Mouse (Mus musculus): ENCODE data around the gene Lysmd4.

Lysmd4 gene

GRCm38 (mm10) chr7:67283581-67283980, 61.2 kb downstream of the Lysmd4 start:
- no peaks in the 10 kb centered on the region for H3K27me3 ChIP-seq (ENCODE audit: insufficient read depth, low read length)
- no peak overlapping the region for H3K4me3 ChIP-seq (replicated peaks; ENCODE audit: low read length)
- 0 out of 2 replicates have a peak, but pooled peaks cover 2% of the 10 kb centered on the region for H3K36me3 ChIP-seq (ENCODE audit: insufficient read depth, low read length)
- TF ChIP-seq NANOG (IDR thresholded peaks at IDR 0.05; ENCODE audit: borderline replicate concordance, low read length) (no peak), CTCF (conservative IDR thresholded peaks at IDR 0.05; ENCODE audit: low read length) (no peak), POU5F1 (IDR thresholded peaks at IDR 0.05; ENCODE audit: borderline replicate concordance, low read length) (no peak)
- peaks cover 7% of the 10 kb centered on the region; the same call in 1 of the 2 replicates for H3K4me1 ChIP-seq (replicated peaks; ENCODE audit: low read depth, low read length)
- peaks cover 4% of the 10 kb centered on the region; the same call in 1 of the 2 replicates for H3K9me3 ChIP-seq (ENCODE audit: low read length)

- H3K4me3 ChIP-seq (replicated peaks; ENCODE audit: low read length): no peak overlapping the region
- H3K27me3 ChIP-seq (ENCODE audit: insufficient read depth, low read length): no peaks in the 10 kb centered on the region
- peaks cover 7% of the 10 kb centered on the region; the same call in 1 of the 2 replicates for H3K4me1 ChIP-seq (replicated peaks; ENCODE audit: low read depth, low read length)
- peaks cover 4% of the 10 kb centered on the region; the same call in 1 of the 2 replicates for H3K9me3 ChIP-seq (ENCODE audit: low read length)
- H3K36me3 ChIP-seq (ENCODE audit: insufficient read depth, low read length): 0 out of 2 replicates have a peak, but pooled peaks cover 2% of the 10 kb centered on the region
- no peak for TF ChIP-seq CTCF (conservative IDR thresholded peaks at IDR 0.05; ENCODE audit: low read length)
- no peak for TF ChIP-seq NANOG (IDR thresholded peaks at IDR 0.05; ENCODE audit: borderline replicate concordance, low read length)
- no peak for TF ChIP-seq POU5F1 (IDR thresholded peaks at IDR 0.05; ENCODE audit: borderline replicate concordance, low read length)
Observed at GRCm38 (mm10) chr7:67287456-67287855, 65.1 kb downstream of the Lysmd4 start.

GRCm38 (mm10) chr7:67291356-67291755, 69.0 kb downstream of the Lysmd4 start:
- TF ChIP-seq CTCF (conservative IDR thresholded peaks at IDR 0.05; ENCODE audit: low read length): no peak
- no peak for TF ChIP-seq POU5F1 (IDR thresholded peaks at IDR 0.05; ENCODE audit: borderline replicate concordance, low read length)
- TF ChIP-seq NANOG (IDR thresholded peaks at IDR 0.05; ENCODE audit: borderline replicate concordance, low read length): no peak
- Histone ChIP-seq H3K27me3 (ENCODE audit: insufficient read depth, low read length) (no peaks in the 10 kb centered on the region), H3K4me1 (replicated peaks; ENCODE audit: low read depth, low read length) (peaks cover 7% of the 10 kb centered on the region; the same call in 1 of the 2 replicates), H3K36me3 (ENCODE audit: insufficient read depth, low read length) (0 out of 2 replicates have a peak, but pooled peaks cover 2% of the 10 kb centered on the region), H3K4me3 (replicated peaks; ENCODE audit: low read length) (no peak overlapping the region), H3K9me3 (ENCODE audit: low read length) (peaks cover 4% of the 10 kb centered on the region; the same call in 1 of the 2 replicates)

GRCm38 (mm10) chr7:67296419-67296818, 74.1 kb downstream of the Lysmd4 start:
- Histone ChIP-seq H3K9me3 (ENCODE audit: low read length) (no peaks in the 10 kb centered on the region), H3K4me1 (replicated peaks; ENCODE audit: low read depth, low read length) (no peaks in the 10 kb centered on the region)
- TF ChIP-seq POU5F1 (IDR thresholded peaks at IDR 0.05; ENCODE audit: borderline replicate concordance, low read length) (no peak), NANOG (IDR thresholded peaks at IDR 0.05; ENCODE audit: borderline replicate concordance, low read length) (no peak), CTCF (conservative IDR thresholded peaks at IDR 0.05; ENCODE audit: low read length) (no peak)

GRCm38 (mm10) chr7:67304937-67305336, 82.6 kb downstream of the Lysmd4 start:
- no peaks in the 10 kb centered on the region for H3K27me3 ChIP-seq (ENCODE audit: insufficient read depth, low read length)
- TF ChIP-seq POU5F1 (IDR thresholded peaks at IDR 0.05; ENCODE audit: borderline replicate concordance, low read length) (no peak), CTCF (conservative IDR thresholded peaks at IDR 0.05; ENCODE audit: low read length) (no peak), NANOG (IDR thresholded peaks at IDR 0.05; ENCODE audit: borderline replicate concordance, low read length) (no peak)
- H3K4me1 ChIP-seq (replicated peaks; ENCODE audit: low read depth, low read length): no peaks in the 10 kb centered on the region
- H3K36me3 ChIP-seq (ENCODE audit: insufficient read depth, low read length): 0 out of 2 replicates have a peak, but pooled peaks cover 3% of the 10 kb centered on the region
- H3K9me3 ChIP-seq (ENCODE audit: low read length): peaks cover 8% of the 10 kb centered on the region
- H3K4me3 ChIP-seq (replicated peaks; ENCODE audit: low read length): no peak overlapping the region

More at GRCm38 (mm10) chr7:67296419-67296818, 74.1 kb downstream of the Lysmd4 start:
- Histone ChIP-seq H3K36me3 (ENCODE audit: insufficient read depth, low read length) (no peaks in the 10 kb centered on the region), H3K4me3 (replicated peaks; ENCODE audit: low read length) (no peak overlapping the region), H3K27me3 (ENCODE audit: insufficient read depth, low read length) (no peaks in the 10 kb centered on the region)

- Histone ChIP-seq H3K36me3 (ENCODE audit: insufficient read depth, low read length) (0 out of 2 replicates have a peak, but pooled peaks cover 3% of the 10 kb centered on the region), H3K9me3 (ENCODE audit: low read length) (peaks cover 8% of the 10 kb centered on the region), H3K4me3 (replicated peaks; ENCODE audit: low read length) (no peak overlapping the region), H3K4me1 (replicated peaks; ENCODE audit: low read depth, low read length) (no peaks in the 10 kb centered on the region), H3K27me3 (ENCODE audit: insufficient read depth, low read length) (no peaks in the 10 kb centered on the region)
- TF ChIP-seq NANOG (IDR thresholded peaks at IDR 0.05; ENCODE audit: borderline replicate concordance, low read length) (no peak), CTCF (conservative IDR thresholded peaks at IDR 0.05; ENCODE audit: low read length) (no peak), POU5F1 (IDR thresholded peaks at IDR 0.05; ENCODE audit: borderline replicate concordance, low read length) (no peak)
Observed at GRCm38 (mm10) chr7:67307078-67307477, 84.7 kb downstream of the Lysmd4 start.

GRCm38 (mm10) chr7:67308102-67308501, 85.8 kb downstream of the Lysmd4 start:
- TF ChIP-seq CTCF (conservative IDR thresholded peaks at IDR 0.05; ENCODE audit: low read length): no peak
- no peak for TF ChIP-seq NANOG (IDR thresholded peaks at IDR 0.05; ENCODE audit: borderline replicate concordance, low read length)
- H3K36me3 ChIP-seq (ENCODE audit: insufficient read depth, low read length): 0 out of 2 replicates have a peak, but pooled peaks cover 3% of the 10 kb centered on the region
- H3K27me3 ChIP-seq (ENCODE audit: insufficient read depth, low read length): no peaks in the 10 kb centered on the region
- no peaks in the 10 kb centered on the region for H3K4me1 ChIP-seq (replicated peaks; ENCODE audit: low read depth, low read length)
- no peak overlapping the region for H3K4me3 ChIP-seq (replicated peaks; ENCODE audit: low read length)
- peaks cover 8% of the 10 kb centered on the region for H3K9me3 ChIP-seq (ENCODE audit: low read length)

- peaks cover under 1% of the 10 kb centered on the region; the same call in 1 of the 2 replicates for H3K9me3 ChIP-seq (ENCODE audit: low read length)
Observed at GRCm38 (mm10) chr7:67310151-67310550, 87.8 kb downstream of the Lysmd4 start.

GRCm38 (mm10) chr7:67313200-67313599, 90.9 kb downstream of the Lysmd4 start:
- Histone ChIP-seq H3K4me1 (replicated peaks; ENCODE audit: low read depth, low read length) (no peaks in the 10 kb centered on the region), H3K36me3 (ENCODE audit: insufficient read depth, low read length) (no peaks in the 10 kb centered on the region), H3K4me3 (replicated peaks; ENCODE audit: low read length) (no peak overlapping the region), H3K27me3 (ENCODE audit: insufficient read depth, low read length) (no peaks in the 10 kb centered on the region), H3K9me3 (ENCODE audit: low read length) (no peaks in the 10 kb centered on the region)
- TF ChIP-seq CTCF (conservative IDR thresholded peaks at IDR 0.05; ENCODE audit: low read length): no peak
- TF ChIP-seq POU5F1 (IDR thresholded peaks at IDR 0.05; ENCODE audit: borderline replicate concordance, low read length): no peak
- no peak for TF ChIP-seq NANOG (IDR thresholded peaks at IDR 0.05; ENCODE audit: borderline replicate concordance, low read length)

More at GRCm38 (mm10) chr7:67310151-67310550, 87.8 kb downstream of the Lysmd4 start:
- no peaks in the 10 kb centered on the region for H3K36me3 ChIP-seq (ENCODE audit: insufficient read depth, low read length)
- no peaks in the 10 kb centered on the region for H3K27me3 ChIP-seq (ENCODE audit: insufficient read depth, low read length)
- H3K4me1 ChIP-seq (replicated peaks; ENCODE audit: low read depth, low read length): no peaks in the 10 kb centered on the region
- H3K4me3 ChIP-seq (replicated peaks; ENCODE audit: low read length): no peak overlapping the region
- no peak for TF ChIP-seq POU5F1 (IDR thresholded peaks at IDR 0.05; ENCODE audit: borderline replicate concordance, low read length)
- TF ChIP-seq CTCF (conservative IDR thresholded peaks at IDR 0.05; ENCODE audit: low read length): no peak
- no peak for TF ChIP-seq NANOG (IDR thresholded peaks at IDR 0.05; ENCODE audit: borderline replicate concordance, low read length)

Data from E14TG2a.4 (cell line).